Mouse (Mus musculus) cortical plate, adult 2 months (tissue): ENCODE measurements around the gene Rtp3.

Experiments used
- CTCF ChIP-seq: fragments of 200-500 bp; IDR thresholded peaks from 2 replicates; pipeline ENCODE4 v1.5.1; 2011; ENCODE audit warnings: mild to moderate bottlenecking, control low read depth, low read length; ENCODE audit not compliant: insufficient read depth; ENCODE audit errors: extremely low read depth
- POLR2A ChIP-seq: fragments of 200-500 bp; IDR thresholded peaks from 2 replicates; pipeline ENCODE4 v1.6.1; 2011; ENCODE audit warnings: mild to moderate bottlenecking, low read length, control low read depth; ENCODE audit not compliant: insufficient read depth; ENCODE audit errors: extremely low read depth

- TF ChIP-seq CTCF (no peak), POLR2A (no peak)
These were observed at the start of gene Rtp3 for GRCm38 (mm10) chr9:110990204-110990603.
